Mouse (Mus musculus) E14TG2a.4 (cell line): Measurements from ENCODE around the gene Srek1ip1.

Source experiments
- CTCF ChIP-seq: conservative IDR thresholded peaks from 2 replicates; pipeline ENCODE4 v1.5.1; 2014; ENCODE audit warnings: low read length
- POU5F1 ChIP-seq: IDR thresholded peaks from 2 replicates; pipeline ENCODE4 v1.6.1; 2014; ENCODE audit warnings: low read length, borderline replicate concordance

- TF ChIP-seq CTCF (no peak), POU5F1 (no peak)
Observed at GRCm38 (mm10) chr13:104825470-104825869, 33.2 kb downstream of the Srek1ip1 start.
